In genomic region chr3:33905679-33906007, GRCm38 (mm10) we compare ENCODE assay signal across 15 mouse cellular contexts.
DNase-seq lines count a peak whose midpoint lies in the region; ATAC-seq and TF ChIP-seq lines count a peak whose summit lies in the region.
"Had no signal": no experiment of that assay in that cellular context is flagged by ENCODE, and none has a peak within 500 bp of the region (broad histone marks: within the 10 kb centered on the region; RNA-seq: fewer than 3 reads in every experiment).

No protein-coding gene starts in this region.

- H3K4me3 ChIP-seq in intestine, embryonic 15.5 days (replicated peaks), result no peak overlapping the region
- no peak overlapping the region for H3K4me3 ChIP-seq in intestine, embryonic 16.5 days (ENCODE audit: low read length)
- no peak overlapping the region for H3K4me3 ChIP-seq in forebrain, embryonic 10.5 days
- no peak overlapping the region for H3K4me3 ChIP-seq in hindbrain, embryonic 11.5 days (ENCODE audit: low read depth, low read length)
- no peak overlapping the region for H3K4me3 ChIP-seq in midbrain, embryonic 16.5 days (ENCODE audit: low read depth, low read length)
- no peak overlapping the region for H3K4me3 ChIP-seq in thymus, adult 2 months (ENCODE audit: control insufficient read depth, insufficient read depth, low read length)
- H3K4me3 ChIP-seq: erythroblast, embryonic 14.5 days; liver, embryonic 15.5 days had no signal

- H3K9ac ChIP-seq in intestine, embryonic 15.5 days, result no peak overlapping the region
- no peak overlapping the region for H3K9ac ChIP-seq in intestine, embryonic 16.5 days (ENCODE audit: low read depth, low read length)
- no peak overlapping the region for H3K9ac ChIP-seq in hindbrain, embryonic 11.5 days (ENCODE audit: low read depth, low read length)
- H3K9ac ChIP-seq in midbrain, embryonic 16.5 days (ENCODE audit: low read depth, low read length), result no peak overlapping the region
- H3K9ac ChIP-seq: liver, embryonic 15.5 days had no signal

- no peak for ATAC-seq in intestine, embryonic 15.5 days
- ATAC-seq in intestine, embryonic 16.5 days, result no peak
- ATAC-seq in hindbrain, embryonic 11.5 days (ENCODE audit: low FRiP score), result no peak; the same call in none of the 2 replicates
- ATAC-seq in midbrain, embryonic 16.5 days, result peak; percentile 63
- ATAC-seq: CD4-positive, CD25-positive, alpha-beta regulatory T cell, adult 4 months; Patski had no signal

- peak overlapping the region; percentile 38; the same call in 1 of the 2 replicates for H3K4me2 ChIP-seq in intestine, embryonic 15.5 days (replicated peaks)
- no peak overlapping the region for H3K4me2 ChIP-seq in intestine, embryonic 16.5 days (ENCODE audit: low read depth, low read length)
- H3K4me2 ChIP-seq in hindbrain, embryonic 11.5 days (replicated peaks; ENCODE audit: low read depth, low read length), result 0 out of 2 replicates have a peak overlapping the region, but pooled peaks have one; percentile 6
- no peak overlapping the region; the same call in 1 of the 2 replicates for H3K4me2 ChIP-seq in midbrain, embryonic 16.5 days (ENCODE audit: low read length)
- H3K4me2 ChIP-seq: liver, embryonic 15.5 days had no signal

- no peaks in the 10 kb centered on the region; the same call in 1 of the 2 replicates for H3K27me3 ChIP-seq in intestine, embryonic 15.5 days (replicated peaks)
- H3K27me3 ChIP-seq in intestine, embryonic 16.5 days (replicated peaks; ENCODE audit: control insufficient read depth, insufficient read depth, low read length), result no peaks in the 10 kb centered on the region
- H3K27me3 ChIP-seq in forebrain, embryonic 10.5 days (ENCODE audit: poor library complexity, severe bottlenecking), result peaks cover 89% of the 10 kb centered on the region
- H3K27me3 ChIP-seq in hindbrain, embryonic 11.5 days (ENCODE audit: control insufficient read depth, insufficient read depth, low read length), result peaks cover 23% of the 10 kb centered on the region; the same call in 1 of the 2 replicates
- no peaks in the 10 kb centered on the region for H3K27me3 ChIP-seq in midbrain, embryonic 16.5 days (ENCODE audit: control insufficient read depth, insufficient read depth, low read depth, low read length)
- no peaks in the 10 kb centered on the region for H3K27me3 ChIP-seq in thymus, adult 2 months (ENCODE audit: control insufficient read depth, insufficient read depth, low read length)
- H3K27me3 ChIP-seq: liver, embryonic 15.5 days; Patski had no signal

- H3K9me3 ChIP-seq in intestine, embryonic 15.5 days, result no peaks in the 10 kb centered on the region
- no peaks in the 10 kb centered on the region for H3K9me3 ChIP-seq in intestine, embryonic 16.5 days (ENCODE audit: control insufficient read depth, low read length)
- no peaks in the 10 kb centered on the region for H3K9me3 ChIP-seq in forebrain, embryonic 10.5 days
- H3K9me3 ChIP-seq in hindbrain, embryonic 11.5 days (ENCODE audit: control insufficient read depth, low read length), result no peaks in the 10 kb centered on the region
- H3K9me3 ChIP-seq in midbrain, embryonic 16.5 days (replicated peaks; ENCODE audit: control insufficient read depth, low read length, poor library complexity, severe bottlenecking), result no peaks in the 10 kb centered on the region
- H3K9me3 ChIP-seq: liver, embryonic 15.5 days had no signal

- TF ChIP-seq POLR2A in thymus, adult 2 months (IDR thresholded peaks at IDR 0.05; ENCODE audit: control insufficient read depth, extremely low read depth, insufficient read depth, low read length, poor library complexity), result no peak

- WGBS in intestine, embryonic 15.5 days, result 59% methylated on average over 5 of the region's 5 CpGs
- 50% methylated on average over 5 of the region's 5 CpGs for WGBS in intestine, embryonic 16.5 days
- 28% methylated on average over 5 of the region's 5 CpGs for WGBS in forebrain, embryonic 10.5 days
- WGBS in hindbrain, embryonic 11.5 days, result 39% methylated on average over 5 of the region's 5 CpGs
- 25% methylated on average over 5 of the region's 5 CpGs for WGBS in midbrain, embryonic 16.5 days
- WGBS in thymus, adult 2 months, result 91% methylated on average over 5 of the region's 5 CpGs

- DNase-seq in forebrain, embryonic 10.5 days (ENCODE audit: extremely low spot score, low spot score), result no peak
- no peak for DNase-seq in hindbrain, embryonic 11.5 days (ENCODE audit: low spot score)
- no peak for DNase-seq in thymus, adult 2 months
- no peak for DNase-seq in right cerebral cortex, postnatal 10 days (ENCODE audit: low spot score in 2 of 2)
- DNase-seq in cerebellum, adult 9-11 months, result no peak
- DNase-seq: adrenal gland, adult 8-10 months; kidney, postnatal 10 days; thymus, postnatal 25 days had no signal

- no peaks in the 10 kb centered on the region for H3K4me1 ChIP-seq in intestine, embryonic 15.5 days (replicated peaks)
- no peaks in the 10 kb centered on the region for H3K4me1 ChIP-seq in intestine, embryonic 16.5 days (ENCODE audit: control insufficient read depth, insufficient read depth, low read length)
- H3K4me1 ChIP-seq in forebrain, embryonic 10.5 days, result peaks cover 45% of the 10 kb centered on the region
- no peaks in the 10 kb centered on the region for H3K4me1 ChIP-seq in hindbrain, embryonic 11.5 days (replicated peaks; ENCODE audit: control insufficient read depth, insufficient read depth, low read length)
- peaks cover 12% of the 10 kb centered on the region for H3K4me1 ChIP-seq in midbrain, embryonic 16.5 days (ENCODE audit: control insufficient read depth, insufficient read depth, low read length)
- no peaks in the 10 kb centered on the region for H3K4me1 ChIP-seq in thymus, adult 2 months (replicated peaks; ENCODE audit: control insufficient read depth, insufficient read depth, low read length)
- H3K4me1 ChIP-seq: liver, embryonic 15.5 days had no signal

- no peaks in the 10 kb centered on the region for H3K36me3 ChIP-seq in intestine, embryonic 15.5 days
- no peaks in the 10 kb centered on the region for H3K36me3 ChIP-seq in intestine, embryonic 16.5 days (ENCODE audit: control insufficient read depth, insufficient read depth, low read length)
- no peaks in the 10 kb centered on the region for H3K36me3 ChIP-seq in forebrain, embryonic 10.5 days (replicated peaks)
- H3K36me3 ChIP-seq in hindbrain, embryonic 11.5 days (ENCODE audit: control insufficient read depth, insufficient read depth, low read length), result no peaks in the 10 kb centered on the region
- no peaks in the 10 kb centered on the region for H3K36me3 ChIP-seq in midbrain, embryonic 16.5 days (ENCODE audit: control insufficient read depth, insufficient read depth, low read length)
- no peaks in the 10 kb centered on the region for H3K36me3 ChIP-seq in thymus, adult 2 months (ENCODE audit: control insufficient read depth, insufficient read depth, low read length)
- H3K36me3 ChIP-seq: liver, embryonic 15.5 days had no signal

- H3K27ac ChIP-seq in intestine, embryonic 15.5 days, result no peak overlapping the region
- no peak overlapping the region for H3K27ac ChIP-seq in intestine, embryonic 16.5 days (ENCODE audit: low read length)
- H3K27ac ChIP-seq in forebrain, embryonic 10.5 days, result peak overlapping the region; percentile 21; the same call in 1 of the 2 replicates
- peak overlapping the region; percentile 60; the same call in 1 of the 2 replicates for H3K27ac ChIP-seq in hindbrain, embryonic 11.5 days (ENCODE audit: low read depth, low read length)
- H3K27ac ChIP-seq in midbrain, embryonic 16.5 days (ENCODE audit: low read length), result no peak overlapping the region
- H3K27ac ChIP-seq in thymus, adult 2 months (ENCODE audit: control insufficient read depth, insufficient read depth, low read length), result no peak overlapping the region
- H3K27ac ChIP-seq: liver, embryonic 15.5 days had no signal

- no peak for TF ChIP-seq CTCF in thymus, adult 2 months (IDR thresholded peaks at IDR 0.05; ENCODE audit: borderline replicate concordance, control insufficient read depth, extremely low read depth, insufficient read depth, low read length, poor library complexity)

Comparison
In these comparisons a context has a peak if more than half of its experiments do, and no peak if none do; other contexts are left out.
1. H3K4me2 ChIP-seq: peak in intestine, embryonic 15.5 days (single experiment) and hindbrain, embryonic 11.5 days (single experiment); none in intestine, embryonic 16.5 days (single experiment) and midbrain, embryonic 16.5 days (single experiment).
2. H3K27ac ChIP-seq: peak in forebrain, embryonic 10.5 days (single experiment) and hindbrain, embryonic 11.5 days (single experiment); none in intestine, embryonic 15.5 days (single experiment), intestine, embryonic 16.5 days (single experiment), midbrain, embryonic 16.5 days (single experiment) and thymus, adult 2 months (single experiment).